Mouse (Mus musculus): ENCODE measurements around the gene March5. TPM values are rescaled to one million over a fixed set of nuclear protein-coding genes. Genes with fewer than 3 reads are reported as not detected.
"Not testable (repeated sequence)": the region's sequence is repeated elsewhere in the genome, so short reads cannot be mapped to it uniquely, and the experiment has no call there.

Gene March5
- polyA plus RNA-seq, 1 experiment from 2014 or later = 144 TPM

GRCm38 (mm10) chr19:37211416-37211815 lies 4.1 kb downstream of the March5 start:
- Histone ChIP-seq H3K27ac (no peak overlapping the region), H3K4me2 (replicated peaks) (no peak overlapping the region), H3K36me3 (peaks cover 37% of the 10 kb centered on the region), H3K4me3 (no peak overlapping the region), H3K27me3 (no peaks in the 10 kb centered on the region), H3K9me3 (no peaks in the 10 kb centered on the region), H3K9ac (no peak overlapping the region), H3K4me1 (peaks cover 11% of the 10 kb centered on the region)
- no peak for ATAC-seq (ENCODE audit: insufficient number of reproducible peaks, insufficient read depth, low FRiP score, low TSS enrichment)
- 89% methylated on average over 3 of the region's 3 CpGs for WGBS

GRCm38 (mm10) chr19:37214711-37215110 lies 7.4 kb downstream of the March5 start:
- H3K9ac ChIP-seq = no peak overlapping the region
- no peak overlapping the region for H3K4me2 ChIP-seq (replicated peaks)
- H3K4me3 ChIP-seq = no peak overlapping the region
- no peak overlapping the region for H3K27ac ChIP-seq
- 97% methylated on average over 2 of the region's 2 CpGs for WGBS
- no peak for ATAC-seq (ENCODE audit: insufficient number of reproducible peaks, insufficient read depth, low FRiP score, low TSS enrichment)
- H3K27me3 ChIP-seq = no peaks in the 10 kb centered on the region
- no peaks in the 10 kb centered on the region for H3K9me3 ChIP-seq
- peaks cover under 1% of the 10 kb centered on the region; the same call in 1 of the 2 replicates for H3K4me1 ChIP-seq
- H3K36me3 ChIP-seq = peaks cover 59% of the 10 kb centered on the region

GRCm38 (mm10) chr19:37225197-37225862 lies 18.0 kb downstream of the March5 start:
- Histone ChIP-seq H3K27ac (no peak overlapping the region), H3K9ac (no peak overlapping the region), H3K27me3 (no peaks in the 10 kb centered on the region), H3K9me3 (no peaks in the 10 kb centered on the region), H3K4me3 (no peak overlapping the region), H3K4me2 (replicated peaks) (no peak overlapping the region), H3K4me1 (no peaks in the 10 kb centered on the region), H3K36me3 (peaks cover 26% of the 10 kb centered on the region)
- no peak for ATAC-seq (ENCODE audit: insufficient number of reproducible peaks, insufficient read depth, low FRiP score, low TSS enrichment)
- WGBS = 83% methylated on average over 6 of the region's 6 CpGs

- H3K27ac ChIP-seq; H3K4me2 ChIP-seq (replicated peaks); H3K4me3 ChIP-seq; H3K9ac ChIP-seq; H3K4me1 ChIP-seq; ATAC-seq (ENCODE audit: insufficient number of reproducible peaks, insufficient read depth, low FRiP score, low TSS enrichment); H3K9me3 ChIP-seq; H3K36me3 ChIP-seq: not testable (repeated sequence)
- peaks cover 31% of the 10 kb centered on the region for H3K27me3 ChIP-seq
- 87% methylated on average over 9 of the region's 9 CpGs for WGBS
Measured at GRCm38 (mm10) chr19:37232598-37232997, 25.3 kb downstream of the March5 start.

- H3K36me3 ChIP-seq = no peaks in the 10 kb centered on the region
- peak overlapping the region; percentile 38 for H3K9ac ChIP-seq
- no peak for ATAC-seq (ENCODE audit: insufficient number of reproducible peaks, insufficient read depth, low FRiP score, low TSS enrichment)
- H3K27ac ChIP-seq = no peak overlapping the region
- peak overlapping the region; percentile 37 for H3K4me3 ChIP-seq
- H3K9me3 ChIP-seq = no peaks in the 10 kb centered on the region
- peak overlapping the region; percentile 64 for H3K4me2 ChIP-seq (replicated peaks)
- H3K4me1 ChIP-seq = peaks cover 8% of the 10 kb centered on the region; the same call in 1 of the 2 replicates
- peaks cover 31% of the 10 kb centered on the region for H3K27me3 ChIP-seq
- WGBS = 5% methylated on average over 63 of the region's 63 CpGs
Measured at GRCm38 (mm10) chr19:37233561-37234539, 26.5 kb downstream of the March5 start.

- ATAC-seq (ENCODE audit: insufficient number of reproducible peaks, insufficient read depth, low FRiP score, low TSS enrichment) = no peak
- Histone ChIP-seq H3K4me2 (replicated peaks) (no peak overlapping the region), H3K9ac (no peak overlapping the region), H3K4me3 (no peak overlapping the region), H3K4me1 (peaks cover 8% of the 10 kb centered on the region; the same call in 1 of the 2 replicates), H3K36me3 (no peaks in the 10 kb centered on the region), H3K27me3 (peaks cover 31% of the 10 kb centered on the region), H3K27ac (no peak overlapping the region), H3K9me3 (no peaks in the 10 kb centered on the region)
- 59% methylated on average over 8 of the region's 8 CpGs for WGBS
Measured at GRCm38 (mm10) chr19:37235818-37236217, 28.5 kb downstream of the March5 start.

GRCm38 (mm10) chr19:37237306-37237705 lies 30.0 kb downstream of the March5 start:
- Histone ChIP-seq H3K27me3 (peaks cover 31% of the 10 kb centered on the region), H3K9me3 (no peaks in the 10 kb centered on the region), H3K36me3 (no peaks in the 10 kb centered on the region), H3K4me3 (no peak overlapping the region), H3K4me2 (replicated peaks) (no peak overlapping the region), H3K4me1 (peaks cover 8% of the 10 kb centered on the region; the same call in 1 of the 2 replicates), H3K27ac (no peak overlapping the region), H3K9ac (no peak overlapping the region)
- WGBS = 46% methylated on average over 5 of the region's 5 CpGs
- no peak for ATAC-seq (ENCODE audit: insufficient number of reproducible peaks, insufficient read depth, low FRiP score, low TSS enrichment)

GRCm38 (mm10) chr19:37237712-37238437 lies 30.5 kb downstream of the March5 start:
- H3K4me1 ChIP-seq = peaks cover 8% of the 10 kb centered on the region; the same call in 1 of the 2 replicates
- H3K36me3 ChIP-seq = no peaks in the 10 kb centered on the region
- no peaks in the 10 kb centered on the region for H3K9me3 ChIP-seq
- H3K4me2 ChIP-seq (replicated peaks) = no peak overlapping the region; the same call in 1 of the 2 replicates
- no peak overlapping the region for H3K27ac ChIP-seq
- peaks cover 28% of the 10 kb centered on the region for H3K27me3 ChIP-seq
- 11% methylated on average over 15 of the region's 15 CpGs for WGBS
- ATAC-seq (ENCODE audit: insufficient number of reproducible peaks, insufficient read depth, low FRiP score, low TSS enrichment) = no peak
- H3K4me3 ChIP-seq = no peak overlapping the region
- no peak overlapping the region for H3K9ac ChIP-seq

GRCm38 (mm10) chr19:37238651-37239050 lies 31.3 kb downstream of the March5 start:
- Histone ChIP-seq H3K4me3 (no peak overlapping the region), H3K4me2 (replicated peaks) (no peak overlapping the region), H3K36me3 (no peaks in the 10 kb centered on the region), H3K9ac (no peak overlapping the region), H3K4me1 (peaks cover 7% of the 10 kb centered on the region; the same call in 1 of the 2 replicates), H3K27me3 (peaks cover 22% of the 10 kb centered on the region), H3K27ac (no peak overlapping the region), H3K9me3 (no peaks in the 10 kb centered on the region)
- WGBS = 11% methylated on average over 7 of the region's 7 CpGs
- no peak for ATAC-seq (ENCODE audit: insufficient number of reproducible peaks, insufficient read depth, low FRiP score, low TSS enrichment)

GRCm38 (mm10) chr19:37239096-37239495 lies 31.8 kb downstream of the March5 start:
- WGBS = 19% methylated on average over 4 of the region's 4 CpGs

GRCm38 (mm10) chr19:37241201-37241600 lies 33.9 kb downstream of the March5 start:
- Histone ChIP-seq H3K9ac (no peak overlapping the region), H3K27me3 (0 out of 2 replicates have a peak, but pooled peaks cover 3% of the 10 kb centered on the region), H3K36me3 (no peaks in the 10 kb centered on the region), H3K9me3 (no peaks in the 10 kb centered on the region), H3K4me3 (no peak overlapping the region), H3K4me2 (replicated peaks) (no peak overlapping the region), H3K27ac (no peak overlapping the region), H3K4me1 (no peaks in the 10 kb centered on the region; the same call in 1 of the 2 replicates)
- ATAC-seq (ENCODE audit: insufficient number of reproducible peaks, insufficient read depth, low FRiP score, low TSS enrichment) = no peak
- WGBS = 66% methylated on average over 5 of the region's 5 CpGs

More at GRCm38 (mm10) chr19:37239096-37239495, 31.8 kb downstream of the March5 start:
- peaks cover 2% of the 10 kb centered on the region; the same call in 1 of the 2 replicates for H3K4me1 ChIP-seq
- no peaks in the 10 kb centered on the region for H3K9me3 ChIP-seq
- ATAC-seq (ENCODE audit: insufficient number of reproducible peaks, insufficient read depth, low FRiP score, low TSS enrichment) = no peak
- no peak overlapping the region for H3K4me3 ChIP-seq
- no peaks in the 10 kb centered on the region for H3K36me3 ChIP-seq
- no peak overlapping the region for H3K9ac ChIP-seq
- no peak overlapping the region for H3K27ac ChIP-seq
- H3K4me2 ChIP-seq (replicated peaks) = no peak overlapping the region
- peaks cover 18% of the 10 kb centered on the region for H3K27me3 ChIP-seq
